Mouse (Mus musculus): ENCODE results near the gene Txndc2. TPM values are rescaled to one million over a fixed set of nuclear protein-coding genes. Genes with fewer than 3 reads are reported as not detected.

Txndc2 gene
- total RNA-seq (2017), result not detected in 2 replicates

- peak; percentile 69 for ATAC-seq (replicated peaks; ENCODE audit: low read depth, poor library complexity, severe bottlenecking)
Observed at GRCm38 (mm10) chr17:65641734-65642218, at the start of gene Txndc2. Gene Txndc2 (minus strand): TSS chr17:65642168.

GRCm38 (mm10) chr17:65683731-65684130, 41.8 kb upstream of the Txndc2 start:
- no peak for ATAC-seq (replicated peaks; ENCODE audit: low read depth, poor library complexity, severe bottlenecking)

- ATAC-seq (replicated peaks; ENCODE audit: low read depth, poor library complexity, severe bottlenecking), result no peak
Observed at GRCm38 (mm10) chr17:65683316-65683715, 41.3 kb upstream of the Txndc2 start.

GRCm38 (mm10) chr17:65682071-65682680, 40.2 kb upstream of the Txndc2 start:
- ATAC-seq (replicated peaks; ENCODE audit: low read depth, poor library complexity, severe bottlenecking), result no peak

GRCm38 (mm10) chr17:65681516-65681915, 39.5 kb upstream of the Txndc2 start:
- no peak for ATAC-seq (replicated peaks; ENCODE audit: low read depth, poor library complexity, severe bottlenecking)

- ATAC-seq (replicated peaks; ENCODE audit: low read depth, poor library complexity, severe bottlenecking), result no peak
Observed at GRCm38 (mm10) chr17:65680801-65681412, 38.9 kb upstream of the Txndc2 start.

GRCm38 (mm10) chr17:65679806-65680446, 38.0 kb upstream of the Txndc2 start:
- ATAC-seq (replicated peaks; ENCODE audit: low read depth, poor library complexity, severe bottlenecking), result peak; percentile 31; the same call in 1 of the 2 replicates

- ATAC-seq (replicated peaks; ENCODE audit: low read depth, poor library complexity, severe bottlenecking), result no peak
Observed at GRCm38 (mm10) chr17:65677742-65678141, 35.8 kb upstream of the Txndc2 start.

GRCm38 (mm10) chr17:65676536-65676935, 34.6 kb upstream of the Txndc2 start:
- no peak for ATAC-seq (replicated peaks; ENCODE audit: low read depth, poor library complexity, severe bottlenecking)

GRCm38 (mm10) chr17:65675985-65676384, 34.0 kb upstream of the Txndc2 start:
- no peak for ATAC-seq (replicated peaks; ENCODE audit: low read depth, poor library complexity, severe bottlenecking)

- peak; percentile 94 for ATAC-seq (replicated peaks; ENCODE audit: low read depth, poor library complexity, severe bottlenecking)
Observed at GRCm38 (mm10) chr17:65674710-65675171, 32.8 kb upstream of the Txndc2 start.

- ATAC-seq (replicated peaks; ENCODE audit: low read depth, poor library complexity, severe bottlenecking), result no peak
Observed at GRCm38 (mm10) chr17:65672926-65673325, 31.0 kb upstream of the Txndc2 start.

GRCm38 (mm10) chr17:65669061-65669460, 27.1 kb upstream of the Txndc2 start:
- no peak for ATAC-seq (replicated peaks; ENCODE audit: low read depth, poor library complexity, severe bottlenecking)

- ATAC-seq (replicated peaks; ENCODE audit: low read depth, poor library complexity, severe bottlenecking), result no peak
Observed at GRCm38 (mm10) chr17:65667792-65668191, 25.8 kb upstream of the Txndc2 start.

GRCm38 (mm10) chr17:65666388-65667161, 24.6 kb upstream of the Txndc2 start:
- ATAC-seq (replicated peaks; ENCODE audit: low read depth, poor library complexity, severe bottlenecking), result no peak

GRCm38 (mm10) chr17:65665786-65666387, 23.9 kb upstream of the Txndc2 start:
- ATAC-seq (replicated peaks; ENCODE audit: low read depth, poor library complexity, severe bottlenecking), result no peak

GRCm38 (mm10) chr17:65663329-65664078, 21.5 kb upstream of the Txndc2 start:
- ATAC-seq (replicated peaks; ENCODE audit: low read depth, poor library complexity, severe bottlenecking), result peak; percentile 73

- no peak for ATAC-seq (replicated peaks; ENCODE audit: low read depth, poor library complexity, severe bottlenecking)
Observed at GRCm38 (mm10) chr17:65662662-65663061, 20.7 kb upstream of the Txndc2 start.

- ATAC-seq (replicated peaks; ENCODE audit: low read depth, poor library complexity, severe bottlenecking), result no peak
Observed at GRCm38 (mm10) chr17:65658416-65658815, 16.4 kb upstream of the Txndc2 start.

Data from common myeloid progenitor, adult 5-6 weeks (primary cell).